Comparison of ENCODE assay signal across 18 mouse cellular contexts in genomic region chr4:142261725-142262124, GRCm38 (mm10). TPM values are rescaled to one million over a fixed set of nuclear protein-coding genes. Genes with fewer than 3 reads are reported as not detected.
"Had no signal": no experiment of that assay in that cellular context is flagged by ENCODE, and none has a peak within 500 bp of the region (broad histone marks: within the 10 kb centered on the region; RNA-seq: fewer than 3 reads in every experiment).

No protein-coding gene starts in this region.

- H3K9ac ChIP-seq: limb, embryonic 15.5 days; liver, embryonic 12.5 days; lung, embryonic 14.5 days; neural tube, embryonic 12.5 days had no signal

- H3K4me3 ChIP-seq: limb, embryonic 15.5 days; liver, embryonic 12.5 days; midbrain, embryonic 10.5 days; myocyte; neural tube, embryonic 12.5 days had no signal

- H3K27ac ChIP-seq: kidney, postnatal 0 days; limb, embryonic 15.5 days; liver, embryonic 12.5 days; midbrain, embryonic 10.5 days; neural tube, embryonic 12.5 days had no signal

- DNase-seq: kidney, adult 8-10 months; kidney, postnatal 36 days; layer of hippocampus, adult 9-11 months; layer of hippocampus, postnatal 36 days; lung, embryonic 14.5 days; lung, postnatal 10 days; lung, postnatal 4 days; retina, postnatal 1 day; right cerebral cortex, postnatal 4 days; spleen, adult 18-20 months; thymus, adult 2 months; thymus, postnatal 25 days had no signal

- H3K36me3 ChIP-seq: limb, embryonic 15.5 days; liver, embryonic 12.5 days; midbrain, embryonic 10.5 days; neural tube, embryonic 12.5 days had no signal

- H3K27me3 ChIP-seq: limb, embryonic 15.5 days; liver, embryonic 12.5 days; neural tube, embryonic 12.5 days had no signal

- ATAC-seq: liver, embryonic 12.5 days had no signal

- H3K9me3 ChIP-seq: limb, embryonic 15.5 days; liver, embryonic 12.5 days; midbrain, embryonic 10.5 days; neural tube, embryonic 12.5 days had no signal

- H3K4me1 ChIP-seq: liver, embryonic 12.5 days; midbrain, embryonic 10.5 days; neural tube, embryonic 12.5 days had no signal

- H3K4me2 ChIP-seq: limb, embryonic 15.5 days; liver, embryonic 12.5 days; lung, embryonic 14.5 days; neural tube, embryonic 12.5 days had no signal

RNA-seq across cellular contexts. Expression of gene Kazn, which starts 22.5 kb away (rescaled TPM):
- polyA plus RNA-seq: myocyte had no signal
